Mouse (Mus musculus): ENCODE measurements around the gene Cenpa. TPM values are rescaled to one million over a fixed set of nuclear protein-coding genes. Genes with fewer than 3 reads are reported as not detected.

Cenpa gene
- polyA plus RNA-seq, 1 experiment from 2014 or later = 409 TPM

GRCm38 (mm10) chr5:30624908-30625307 is 41.7 kb upstream of the Cenpa start:
- Histone ChIP-seq H3K4me3 (no peak overlapping the region), H3K9me3 (no peaks in the 10 kb centered on the region), H3K27ac (no peak overlapping the region), H3K27me3 (ENCODE audit: insufficient read depth, poor library complexity, severe bottlenecking) (peaks cover 56% of the 10 kb centered on the region), H3K36me3 (no peaks in the 10 kb centered on the region), H3K4me1 (replicated peaks) (peaks cover 25% of the 10 kb centered on the region)
- 59% methylated on average over 4 of the region's 4 CpGs for WGBS
- no peak for DNase-seq (ENCODE audit: low spot score)

- H3K27me3 ChIP-seq (ENCODE audit: insufficient read depth, poor library complexity, severe bottlenecking) = peaks cover 53% of the 10 kb centered on the region
- WGBS = 85% methylated on average over 3 of the region's 3 CpGs
Observed at GRCm38 (mm10) chr5:30625379-30625778, 41.2 kb upstream of the Cenpa start.

GRCm38 (mm10) chr5:30626331-30627105 is 40.1 kb upstream of the Cenpa start:
- Histone ChIP-seq H3K27ac (no peak overlapping the region), H3K9me3 (no peaks in the 10 kb centered on the region), H3K27me3 (ENCODE audit: insufficient read depth, poor library complexity, severe bottlenecking) (peaks cover 42% of the 10 kb centered on the region), H3K36me3 (no peaks in the 10 kb centered on the region), H3K4me1 (replicated peaks) (peaks cover 25% of the 10 kb centered on the region), H3K4me3 (no peak overlapping the region)
- 77% methylated on average over 8 of the region's 8 CpGs for WGBS
- DNase-seq (ENCODE audit: low spot score) = no peak

More at GRCm38 (mm10) chr5:30625379-30625778, 41.2 kb upstream of the Cenpa start:
- Histone ChIP-seq H3K9me3 (no peaks in the 10 kb centered on the region), H3K36me3 (no peaks in the 10 kb centered on the region), H3K27ac (no peak overlapping the region), H3K4me3 (no peak overlapping the region), H3K4me1 (replicated peaks) (peaks cover 25% of the 10 kb centered on the region)
- no peak for DNase-seq (ENCODE audit: low spot score)

GRCm38 (mm10) chr5:30628511-30628910 is 38.1 kb upstream of the Cenpa start:
- DNase-seq (ENCODE audit: low spot score) = no peak
- H3K36me3 ChIP-seq = no peaks in the 10 kb centered on the region
- peaks cover 22% of the 10 kb centered on the region for H3K27me3 ChIP-seq (ENCODE audit: insufficient read depth, poor library complexity, severe bottlenecking)
- peaks cover 9% of the 10 kb centered on the region; the same call in 1 of the 2 replicates for H3K4me1 ChIP-seq (replicated peaks)
- no peaks in the 10 kb centered on the region for H3K9me3 ChIP-seq
- H3K4me3 ChIP-seq = no peak overlapping the region
- H3K27ac ChIP-seq = no peak overlapping the region
- WGBS = 76% methylated on average over 3 of the region's 3 CpGs

GRCm38 (mm10) chr5:30630401-30630800 is 36.2 kb upstream of the Cenpa start:
- 83% methylated on average over 6 of the region's 6 CpGs for WGBS
- Histone ChIP-seq H3K9me3 (no peaks in the 10 kb centered on the region), H3K27me3 (ENCODE audit: insufficient read depth, poor library complexity, severe bottlenecking) (peaks cover 3% of the 10 kb centered on the region), H3K4me1 (replicated peaks) (no peaks in the 10 kb centered on the region), H3K36me3 (no peaks in the 10 kb centered on the region), H3K27ac (no peak overlapping the region), H3K4me3 (no peak overlapping the region)
- DNase-seq (ENCODE audit: low spot score) = no peak

GRCm38 (mm10) chr5:30632134-30632533 is 34.4 kb upstream of the Cenpa start:
- Histone ChIP-seq H3K27me3 (ENCODE audit: insufficient read depth, poor library complexity, severe bottlenecking) (peaks cover 7% of the 10 kb centered on the region; the same call in 1 of the 2 replicates), H3K27ac (no peak overlapping the region), H3K36me3 (no peaks in the 10 kb centered on the region), H3K4me3 (no peak overlapping the region), H3K4me1 (replicated peaks) (no peaks in the 10 kb centered on the region), H3K9me3 (no peaks in the 10 kb centered on the region)
- no peak for DNase-seq (ENCODE audit: low spot score)
- WGBS = 75% methylated on average over 1 of the region's 1 CpGs

- no peak overlapping the region for H3K27ac ChIP-seq
- H3K36me3 ChIP-seq = no peaks in the 10 kb centered on the region
- no peaks in the 10 kb centered on the region for H3K4me1 ChIP-seq (replicated peaks)
- peaks cover 7% of the 10 kb centered on the region; the same call in 1 of the 2 replicates for H3K27me3 ChIP-seq (ENCODE audit: insufficient read depth, poor library complexity, severe bottlenecking)
- 59% methylated on average over 7 of the region's 7 CpGs for WGBS
- DNase-seq (ENCODE audit: low spot score) = no peak
- no peak overlapping the region for H3K4me3 ChIP-seq
- H3K9me3 ChIP-seq = no peaks in the 10 kb centered on the region
Observed at GRCm38 (mm10) chr5:30636994-30637393, 29.6 kb upstream of the Cenpa start.

- no peaks in the 10 kb centered on the region for H3K4me1 ChIP-seq (replicated peaks)
- H3K27ac ChIP-seq = no peak overlapping the region
- no peak overlapping the region for H3K4me3 ChIP-seq
- peaks cover 7% of the 10 kb centered on the region; the same call in 1 of the 2 replicates for H3K27me3 ChIP-seq (ENCODE audit: insufficient read depth, poor library complexity, severe bottlenecking)
- no peaks in the 10 kb centered on the region for H3K9me3 ChIP-seq
- 9% methylated on average over 6 of the region's 6 CpGs for WGBS
- H3K36me3 ChIP-seq = no peaks in the 10 kb centered on the region
- peak; percentile 73 for DNase-seq (ENCODE audit: low spot score)
Observed at GRCm38 (mm10) chr5:30638041-30638440, 28.5 kb upstream of the Cenpa start.

GRCm38 (mm10) chr5:30643477-30644179 is 22.9 kb upstream of the Cenpa start:
- peaks cover 15% of the 10 kb centered on the region for H3K4me1 ChIP-seq (replicated peaks)
- H3K27ac ChIP-seq = no peak overlapping the region
- H3K36me3 ChIP-seq = no peaks in the 10 kb centered on the region
- H3K4me3 ChIP-seq = no peak overlapping the region
- no peaks in the 10 kb centered on the region for H3K9me3 ChIP-seq
- H3K27me3 ChIP-seq (ENCODE audit: insufficient read depth, poor library complexity, severe bottlenecking) = peaks cover 5% of the 10 kb centered on the region; the same call in 1 of the 2 replicates
- no peak for DNase-seq (ENCODE audit: low spot score)
- WGBS = 67% methylated on average over 5 of the region's 5 CpGs

GRCm38 (mm10) chr5:30646036-30646435 is 20.5 kb upstream of the Cenpa start:
- DNase-seq (ENCODE audit: low spot score) = no peak
- Histone ChIP-seq H3K27me3 (ENCODE audit: insufficient read depth, poor library complexity, severe bottlenecking) (peaks cover 5% of the 10 kb centered on the region; the same call in 1 of the 2 replicates), H3K27ac (no peak overlapping the region), H3K36me3 (peaks cover 1% of the 10 kb centered on the region; the same call in 1 of the 2 replicates), H3K4me3 (no peak overlapping the region), H3K9me3 (no peaks in the 10 kb centered on the region), H3K4me1 (replicated peaks) (peaks cover 22% of the 10 kb centered on the region)
- 75% methylated on average over 2 of the region's 2 CpGs for WGBS

GRCm38 (mm10) chr5:30647396-30647795 is 19.2 kb upstream of the Cenpa start:
- DNase-seq (ENCODE audit: low spot score) = no peak
- Histone ChIP-seq H3K4me3 (peak overlapping the region; percentile 88), H3K9me3 (no peaks in the 10 kb centered on the region), H3K4me1 (replicated peaks) (peaks cover 22% of the 10 kb centered on the region), H3K27me3 (ENCODE audit: insufficient read depth, poor library complexity, severe bottlenecking) (peaks cover 5% of the 10 kb centered on the region; the same call in 1 of the 2 replicates), H3K36me3 (peaks cover 11% of the 10 kb centered on the region; the same call in 1 of the 2 replicates), H3K27ac (peak overlapping the region; percentile 86)
- 20% methylated on average over 9 of the region's 9 CpGs for WGBS

- Histone ChIP-seq H3K4me1 (replicated peaks) (peaks cover 22% of the 10 kb centered on the region), H3K27me3 (ENCODE audit: insufficient read depth, poor library complexity, severe bottlenecking) (peaks cover 5% of the 10 kb centered on the region; the same call in 1 of the 2 replicates), H3K9me3 (no peaks in the 10 kb centered on the region), H3K27ac (peak within 1 kb of the TSS; percentile 86), H3K4me3 (peak within 1 kb of the TSS; percentile 88), H3K36me3 (peaks cover 16% of the 10 kb centered on the region; the same call in 1 of the 2 replicates)
- under 1% methylated on average over 38 of the region's 38 CpGs for WGBS
- DNase-seq (ENCODE audit: low spot score) = peak; percentile 91
Observed at GRCm38 (mm10) chr5:30647815-30648560, 18.6 kb upstream of the Cenpa start, which contains the start of gene Slc35f6. TSS of gene Slc35f6 (plus strand) at chr5:30647933.

All from hindbrain, embryonic 10.5 days (tissue).